Mouse (Mus musculus) testis, postnatal 10 days (tissue): ENCODE measurements around the gene Ccdc149.

Source experiments
- DNase-seq: peaks from one replicate; pipeline ENCODE4 v3.0.0; 2021; ENCODE audit warnings: low spot score

Gene Ccdc149

DNA sequence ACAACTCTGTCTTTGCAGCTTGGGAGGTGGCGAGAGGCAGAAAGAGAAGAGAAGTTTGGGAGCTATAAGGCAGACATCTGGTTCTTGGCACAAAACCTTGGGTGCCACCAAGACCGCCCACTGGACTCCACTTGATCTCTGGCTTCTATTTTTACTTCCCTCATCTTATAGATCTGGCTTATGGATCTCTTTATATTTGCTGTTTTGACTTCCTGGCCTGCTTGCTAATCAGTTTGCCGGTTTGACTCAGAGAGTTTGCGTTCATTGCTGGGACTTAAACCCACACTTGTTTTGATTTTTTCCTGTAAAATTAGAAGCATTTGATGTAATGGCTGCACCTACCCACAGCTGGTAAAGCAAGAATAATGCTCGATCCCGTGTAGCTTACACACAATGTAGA is 100.4 kb downstream of the Ccdc149 start:
- no peak for DNase-seq

DNA sequence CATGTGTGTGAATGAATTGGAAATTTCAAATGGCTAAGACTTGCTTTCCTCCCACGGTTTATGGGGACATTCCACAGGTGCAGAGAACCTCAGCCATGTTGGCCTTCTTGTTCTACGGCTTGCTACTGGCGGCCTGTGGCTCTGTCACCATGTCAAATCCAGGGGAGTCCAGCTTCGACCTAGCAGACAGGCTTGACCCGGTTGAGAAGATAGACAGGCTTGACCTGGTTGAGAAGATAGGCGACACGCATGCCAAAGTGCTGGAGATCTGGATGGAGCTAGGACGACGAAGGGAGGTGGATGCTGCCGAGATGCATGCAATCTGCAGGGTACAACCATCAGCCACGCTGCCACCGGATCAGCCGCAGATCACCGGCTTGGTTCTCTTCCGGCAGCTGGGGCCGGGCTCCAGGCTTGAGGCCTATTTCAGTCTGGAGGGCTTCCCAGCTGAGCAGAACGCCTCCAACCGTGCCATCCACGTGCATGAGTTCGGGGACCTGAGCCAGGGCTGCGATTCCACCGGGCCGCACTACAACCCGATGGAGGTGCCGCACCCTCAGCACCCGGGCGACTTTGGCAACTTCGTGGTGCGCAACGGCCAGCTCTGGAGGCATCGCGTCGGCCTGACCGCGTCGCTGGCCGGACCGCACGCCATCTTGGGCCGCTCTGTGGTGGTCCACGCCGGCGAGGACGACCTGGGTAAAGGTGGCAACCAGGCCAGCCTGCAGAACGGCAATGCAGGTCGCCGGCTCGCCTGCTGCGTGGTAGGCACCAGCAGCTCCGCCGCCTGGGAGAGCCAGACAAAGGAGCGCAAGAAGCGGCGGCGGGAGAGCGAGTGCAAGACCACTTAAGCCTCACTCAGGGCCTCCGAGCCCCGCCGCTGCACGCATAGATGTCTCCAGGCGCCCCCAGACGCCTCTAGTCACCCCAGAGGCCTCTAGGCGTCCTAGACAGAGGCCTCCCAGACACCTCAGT is 103.2 kb downstream of the Ccdc149 start:
- DNase-seq, result no peak

DNA sequence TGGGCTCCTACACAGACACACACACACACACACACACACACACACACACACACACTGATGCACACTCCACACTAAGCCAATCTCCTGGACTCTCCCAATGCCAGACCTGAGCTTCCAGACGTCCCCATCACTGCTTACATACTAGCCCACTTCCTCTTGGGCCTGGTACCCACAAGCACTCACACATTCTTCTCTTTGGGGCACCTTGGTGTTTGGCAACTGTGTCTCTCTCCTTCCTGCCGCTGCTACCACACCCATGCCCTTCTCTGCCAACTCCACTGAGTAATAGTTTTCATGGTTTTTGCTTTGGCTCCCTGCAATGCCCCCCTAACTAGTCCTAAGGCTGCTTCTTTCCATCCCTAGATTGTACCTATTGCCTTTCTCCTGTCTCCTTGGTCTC is 104.7 kb downstream of the Ccdc149 start:
- DNase-seq, result no peak

DNA sequence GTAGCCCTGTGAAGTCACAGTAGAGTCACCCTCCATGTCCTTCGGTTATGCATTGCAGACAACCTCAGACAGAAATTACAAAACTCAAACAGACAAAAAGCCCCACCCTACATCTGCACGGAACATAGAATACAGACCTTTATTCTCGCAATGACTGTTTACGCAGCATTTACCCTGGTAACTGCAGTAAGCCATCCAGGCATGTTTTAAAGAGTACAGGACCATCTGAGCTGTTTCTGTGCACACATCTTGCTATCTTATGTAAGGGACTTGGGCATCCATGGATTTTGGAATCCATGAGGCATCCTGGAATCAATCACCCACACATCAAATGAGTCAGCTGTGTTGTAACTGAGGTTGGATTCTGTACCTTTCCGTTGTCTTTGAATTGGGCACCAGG is 105.4 kb downstream of the Ccdc149 start:
- no peak for DNase-seq

DNA sequence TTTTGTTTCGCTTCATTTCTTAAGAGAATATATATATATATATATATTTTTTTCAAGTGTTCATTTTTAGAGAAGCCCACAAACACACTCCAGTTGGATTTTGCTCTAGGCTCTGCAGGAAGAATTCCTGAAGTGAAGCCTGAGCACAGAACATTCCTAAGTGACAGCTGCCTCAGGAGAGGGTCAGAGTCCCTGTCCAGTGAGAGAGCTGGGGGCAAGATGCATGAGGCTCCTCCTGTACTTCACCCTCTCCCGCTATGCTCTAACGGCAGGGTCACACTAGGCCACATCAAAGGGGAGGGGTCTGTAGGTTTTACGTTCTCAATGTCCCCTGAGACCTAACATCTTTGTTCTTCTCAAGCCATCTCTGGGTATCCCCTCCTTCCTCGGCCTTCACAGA is 106.8 kb downstream of the Ccdc149 start:
- no peak for DNase-seq

DNA sequence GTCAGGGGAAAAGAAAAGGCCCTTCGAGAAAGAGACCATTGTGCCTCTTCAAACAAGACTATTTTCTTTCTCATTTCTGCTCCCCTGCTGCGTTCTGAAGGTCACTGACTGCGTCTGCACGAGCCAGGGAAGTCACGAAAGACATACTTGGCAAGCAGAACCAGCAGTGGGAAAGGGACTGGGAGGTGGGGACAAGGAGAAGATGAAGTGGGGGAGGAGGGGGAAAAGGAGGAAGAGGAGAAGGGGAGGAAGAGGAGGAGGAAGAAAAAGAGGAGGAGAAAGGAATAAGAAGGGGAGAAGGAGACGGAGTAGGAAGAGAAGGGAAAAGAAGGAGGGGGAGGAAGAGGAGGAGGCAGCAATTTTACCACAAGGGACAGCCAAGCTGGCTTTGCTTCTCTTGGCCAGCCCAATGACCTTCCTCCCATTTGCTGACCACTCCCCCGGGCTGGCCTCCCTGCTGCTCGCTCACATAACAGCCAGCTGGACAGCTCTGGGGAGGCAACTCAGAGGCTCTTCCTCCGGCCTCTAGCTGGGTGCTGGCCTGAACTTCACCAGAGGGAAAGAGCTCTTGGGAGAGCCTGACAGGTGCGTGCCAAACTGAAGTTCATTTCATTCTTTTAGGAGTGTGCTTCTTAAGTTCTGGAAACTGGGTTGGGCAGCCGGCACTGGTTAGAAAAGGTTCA is 107.7 kb downstream of the Ccdc149 start, which contains the start of gene Sod3:
Gene Sod3 (plus strand): TSS at position 324 of the 683 bp plus-strand sequence.
- peak; percentile 80 for DNase-seq

DNA sequence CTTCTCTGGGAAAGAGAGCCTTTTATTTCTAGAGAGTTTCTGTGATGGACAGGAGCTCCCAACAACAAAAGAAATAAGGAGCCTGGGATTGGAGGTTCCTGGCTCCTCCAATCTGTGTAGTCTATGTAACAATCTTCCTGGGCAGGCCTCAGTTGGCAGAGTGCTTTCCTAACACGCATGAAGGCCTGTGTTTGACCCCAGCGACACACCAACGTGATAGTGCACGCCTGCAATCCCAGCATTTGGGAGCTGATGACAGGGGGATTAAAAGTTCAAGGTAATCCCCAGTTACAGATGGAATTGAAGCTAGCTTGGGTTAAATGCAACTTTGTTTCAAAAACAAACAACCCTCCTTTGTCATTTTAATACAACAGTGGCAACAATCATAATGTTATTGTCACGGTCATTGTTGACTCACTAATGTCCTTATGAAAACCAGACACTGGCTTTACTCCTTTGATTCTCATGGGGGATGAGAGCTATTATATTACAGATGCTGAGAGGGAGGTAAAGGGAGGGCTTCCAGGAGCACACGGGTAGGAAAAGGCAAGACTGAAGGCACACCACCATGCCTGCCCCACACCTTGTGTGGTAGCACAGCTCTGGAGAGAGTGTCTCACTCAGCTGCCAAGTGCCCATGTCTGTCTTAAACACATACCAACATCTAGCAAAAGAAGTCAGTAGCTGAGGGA is 108.4 kb downstream of the Ccdc149 start:
- no peak for DNase-seq

DNA sequence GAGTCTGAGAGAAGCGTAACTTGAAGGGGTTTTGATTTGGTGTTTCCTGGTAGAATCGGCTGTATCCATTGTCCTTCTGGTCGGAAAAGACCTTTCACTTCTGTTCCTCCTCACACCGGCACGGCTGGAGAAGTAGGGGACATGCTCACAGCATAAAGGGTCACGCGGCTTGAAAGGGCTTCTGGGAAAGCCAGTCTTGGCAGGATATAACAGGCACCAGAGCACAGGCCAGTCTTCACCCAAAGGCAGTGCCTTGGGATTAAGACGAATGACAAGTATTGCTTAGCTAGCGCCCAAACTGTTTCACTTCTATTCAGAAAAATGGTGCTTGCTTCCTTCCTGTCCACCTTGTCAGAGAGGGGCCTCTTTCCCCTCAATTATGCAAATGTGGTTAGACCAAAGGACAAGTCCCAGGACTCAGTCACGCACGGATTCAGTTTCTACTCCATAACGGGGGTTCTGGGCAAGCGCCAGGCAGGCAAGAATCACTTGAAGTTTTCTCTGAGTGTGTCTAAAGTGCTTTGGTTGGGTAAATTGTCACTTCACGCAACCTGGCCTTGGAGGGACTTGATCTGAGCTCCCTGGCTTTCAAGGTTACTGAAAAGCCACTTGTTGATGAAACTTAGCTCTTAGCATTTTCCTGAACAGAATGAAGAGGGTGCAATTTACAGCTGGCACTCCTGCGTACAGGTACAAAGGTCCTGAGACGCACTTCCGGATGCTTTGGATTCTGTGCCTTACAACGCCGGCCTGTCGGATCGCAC is 110.9 kb downstream of the Ccdc149 start:
- no peak for DNase-seq

DNA sequence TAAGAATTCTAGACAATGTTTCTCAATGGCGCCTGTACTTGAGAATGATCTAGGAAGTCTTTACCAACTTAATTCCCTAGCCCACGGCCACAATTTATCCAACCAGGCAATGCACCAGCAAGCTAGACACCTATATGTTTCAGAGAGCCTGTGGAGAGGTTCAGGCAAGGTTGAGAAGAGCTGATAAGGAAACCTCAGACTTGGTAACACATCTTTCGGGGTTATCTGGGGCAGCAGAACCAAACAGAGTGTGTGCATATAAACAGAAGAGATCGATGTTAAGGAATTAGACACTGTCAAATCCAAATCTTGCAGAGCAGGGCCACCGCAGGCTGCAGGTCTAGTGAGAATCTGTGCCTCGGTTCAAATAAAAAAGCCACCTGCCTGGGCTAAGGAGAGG is 113.2 kb downstream of the Ccdc149 start:
- DNase-seq, result no peak

DNA sequence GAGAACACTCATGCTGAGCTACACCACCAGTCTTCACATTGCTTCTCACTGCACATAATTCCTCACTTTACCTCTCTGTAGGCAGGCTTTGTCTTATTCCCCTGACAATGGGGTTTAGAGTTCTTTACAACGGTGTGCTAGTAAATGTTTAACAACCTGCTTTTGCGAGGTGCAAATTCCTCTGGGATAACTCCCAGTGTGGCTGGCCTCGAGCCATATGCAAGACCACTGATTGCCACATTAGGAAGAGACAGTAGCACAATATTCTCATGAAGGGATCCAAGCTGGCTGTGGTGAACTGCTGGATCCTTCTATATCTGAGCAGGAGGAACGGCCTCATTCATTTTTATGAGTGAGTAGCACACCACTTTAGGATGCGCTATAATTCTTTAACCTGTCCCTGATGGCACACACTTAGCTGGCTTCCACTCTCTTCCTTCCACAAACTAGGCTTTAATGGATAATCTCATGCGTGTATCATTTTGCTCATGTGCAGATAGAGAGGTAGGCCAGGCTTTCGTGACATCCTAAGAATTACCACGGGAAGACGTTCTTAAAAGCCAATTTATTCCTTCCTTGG is 114.1 kb downstream of the Ccdc149 start:
- DNase-seq, result no peak

DNA sequence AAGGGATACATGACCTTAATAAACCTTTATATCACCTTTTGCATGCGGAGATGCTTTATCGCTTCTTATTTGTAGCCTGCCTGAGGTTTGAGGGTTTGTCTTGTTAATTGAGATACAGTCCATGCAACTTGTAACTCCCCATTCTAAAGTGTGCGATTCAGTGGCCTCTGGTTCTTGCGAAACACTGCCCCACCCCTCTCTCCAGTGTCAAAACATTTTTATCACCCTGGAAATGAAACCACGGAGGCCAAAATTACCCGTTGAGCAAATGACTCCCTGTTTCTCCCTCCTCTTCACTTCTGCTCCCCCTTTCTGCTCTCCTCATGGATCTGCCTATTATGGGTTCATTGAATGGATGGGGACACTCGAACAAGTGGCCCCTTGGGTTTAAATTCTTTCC is 115.7 kb downstream of the Ccdc149 start:
- no peak for DNase-seq

DNA sequence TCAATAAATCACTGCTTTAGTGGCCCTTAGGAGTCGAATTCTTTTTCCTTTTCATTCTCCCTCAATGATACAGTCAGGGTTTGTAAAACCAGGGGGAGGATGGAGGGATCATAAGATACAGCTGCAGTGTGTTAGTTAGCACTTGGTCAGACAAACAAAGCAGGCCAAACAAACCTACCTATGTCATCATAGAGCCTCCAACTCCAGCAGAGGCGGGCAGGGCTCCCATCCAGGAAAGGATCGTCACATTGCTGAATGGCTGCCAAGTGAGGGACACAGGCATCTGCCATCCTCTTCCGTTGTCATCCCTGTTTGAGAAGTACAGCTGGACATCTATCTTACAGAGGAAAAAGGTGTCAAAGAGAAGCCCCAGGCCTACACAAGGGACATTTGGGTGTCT is 116.9 kb downstream of the Ccdc149 start:
- DNase-seq, result no peak

DNA sequence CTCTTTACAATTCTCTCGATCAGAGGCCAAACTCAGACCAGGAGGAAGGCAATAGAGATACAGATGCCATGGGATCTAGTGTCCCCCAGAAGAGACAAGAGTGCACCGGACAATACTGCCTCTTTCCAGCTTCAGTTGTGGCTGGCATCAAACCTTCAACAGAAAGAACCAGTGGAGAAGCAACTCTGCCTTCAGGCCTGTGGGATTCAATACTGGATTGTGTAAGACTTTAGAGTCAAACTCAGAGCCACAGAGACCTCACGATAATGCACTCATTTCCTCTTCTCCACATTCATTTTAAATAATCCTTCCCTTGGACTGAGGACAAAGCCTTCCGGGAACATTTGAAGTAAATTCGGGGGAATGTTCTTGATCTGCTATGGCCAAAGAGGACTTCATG is 118.6 kb downstream of the Ccdc149 start:
- no peak for DNase-seq

DNA sequence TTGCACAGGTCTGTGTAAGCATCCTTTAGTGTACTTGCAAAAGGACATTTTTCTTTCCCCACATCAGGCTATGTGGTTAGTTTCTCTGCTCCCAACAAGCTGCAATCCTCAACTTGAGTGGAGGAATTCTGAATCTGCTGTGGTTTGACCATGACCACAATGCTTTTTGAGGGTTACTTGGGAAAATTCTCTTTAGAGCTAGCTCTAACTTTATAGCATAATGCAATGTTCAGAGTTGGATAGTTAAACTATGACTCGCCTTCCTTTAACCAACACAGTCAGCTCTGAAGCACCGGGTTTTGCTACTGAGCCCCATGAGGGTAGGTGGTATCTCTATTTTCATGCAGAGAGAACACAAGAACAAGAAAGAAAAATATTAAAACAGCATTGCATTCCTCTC is 119.8 kb downstream of the Ccdc149 start:
- DNase-seq, result no peak

DNA sequence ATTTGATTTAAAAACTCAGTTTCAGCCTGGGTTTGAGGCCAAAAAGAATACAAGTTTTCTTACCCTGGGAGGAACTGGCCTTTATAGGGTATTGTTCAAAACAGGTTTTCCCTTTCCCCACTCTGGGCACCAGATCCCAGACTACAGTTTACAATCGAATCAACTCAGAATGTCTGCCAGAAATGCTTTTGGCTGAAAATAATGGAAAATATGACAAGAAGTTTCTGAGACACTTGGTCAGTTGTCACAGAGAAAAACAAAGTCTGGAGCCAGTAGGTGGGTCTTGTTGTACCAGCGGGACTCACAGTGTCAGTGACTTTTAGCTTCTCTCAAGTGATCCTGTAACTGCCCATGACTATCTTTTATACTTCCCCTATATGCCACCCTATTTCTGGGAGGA is 120.9 kb downstream of the Ccdc149 start:
- no peak for DNase-seq

DNA sequence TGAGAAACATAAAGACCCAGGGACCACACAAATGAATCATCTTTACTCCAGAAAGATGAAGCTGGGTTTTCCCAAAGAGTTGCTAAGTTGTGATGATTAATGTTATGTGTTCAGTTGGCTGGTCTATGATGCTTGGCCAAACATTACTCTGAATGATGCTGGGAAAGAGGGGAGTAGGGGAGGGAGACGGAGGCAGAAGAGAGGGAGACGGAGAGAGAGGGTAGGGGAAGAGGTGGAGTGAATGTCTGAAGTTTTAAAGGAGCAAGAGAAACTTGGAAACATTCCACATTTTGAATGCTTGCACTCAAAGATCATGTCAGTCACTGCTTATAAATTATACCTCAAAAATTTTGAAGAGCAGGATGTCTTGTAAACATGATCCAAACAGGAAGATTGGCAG is 124.4 kb downstream of the Ccdc149 start:
- DNase-seq, result no peak

DNA sequence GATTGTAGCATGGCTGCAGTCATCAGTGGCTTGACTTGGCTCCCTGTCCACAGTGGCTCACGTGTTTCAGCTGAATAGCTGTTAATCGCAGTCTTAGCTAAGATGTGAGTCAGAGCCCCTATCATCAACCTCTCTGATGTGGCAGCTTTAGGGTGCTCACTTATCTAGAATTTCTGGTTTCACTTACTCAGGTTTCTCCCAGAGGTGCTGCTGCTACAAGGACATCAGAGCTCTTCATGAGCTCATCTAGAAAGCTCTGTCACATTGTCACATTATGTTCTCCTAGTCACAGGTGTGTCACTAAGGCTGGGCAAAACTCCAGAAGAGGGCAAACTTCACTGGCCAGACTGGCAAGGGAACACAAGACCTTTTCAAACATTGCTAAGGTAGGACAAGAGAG is 132.2 kb downstream of the Ccdc149 start:
- no peak for DNase-seq

DNA sequence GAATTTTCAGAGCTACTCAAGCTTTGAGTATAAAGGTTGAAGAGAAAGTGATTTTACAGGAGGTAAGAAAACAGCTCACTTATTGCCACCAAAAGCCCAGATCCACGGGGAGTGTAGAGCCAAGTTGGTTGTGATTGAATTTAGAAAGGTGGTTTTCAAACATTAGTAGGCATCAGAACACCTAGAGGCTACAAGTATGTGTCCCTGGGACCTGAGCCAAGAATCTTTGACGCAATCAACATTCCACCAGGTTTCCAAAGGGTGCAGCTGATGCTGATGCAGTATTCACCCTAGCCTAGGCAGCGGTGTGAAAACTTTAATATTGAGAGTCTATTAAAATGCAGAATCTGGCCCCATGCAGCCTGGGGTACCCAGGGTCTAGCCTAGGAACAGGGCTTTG is 135.7 kb downstream of the Ccdc149 start:
- DNase-seq, result no peak

DNA sequence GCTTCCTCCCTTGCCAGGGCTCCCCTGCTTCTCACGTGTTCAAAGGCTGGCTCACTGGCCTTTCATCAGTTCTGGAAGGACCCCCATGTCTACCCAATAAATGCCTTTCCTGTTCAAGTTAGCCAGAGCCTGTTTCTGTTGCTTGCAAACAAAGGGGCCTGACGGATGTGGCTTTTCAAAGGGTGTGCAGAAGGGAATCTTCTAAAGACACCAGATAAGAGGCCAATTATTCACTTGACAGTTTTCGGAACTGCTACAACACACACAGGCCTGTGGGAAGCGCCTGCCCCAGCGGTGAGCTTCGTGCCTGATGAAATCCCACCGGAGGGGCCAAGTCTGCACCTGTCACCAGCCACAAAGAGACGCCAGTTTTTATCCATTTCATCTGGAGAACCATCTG is 139.2 kb downstream of the Ccdc149 start:
- no peak for DNase-seq
